Mouse (Mus musculus): ENCODE data around the gene Snx15. TPM values are rescaled to one million over a fixed set of nuclear protein-coding genes. Genes with fewer than 3 reads are reported as not detected.

Gene Snx15
- polyA plus RNA-seq, 1 experiment from 2014 or later = 72.8 TPM

GRCm38 (mm10) chr19:6069851-6070250 is 58.3 kb downstream of the Snx15 start:
- Histone ChIP-seq H3K27ac (ENCODE audit: low read depth, low read length) (no peak overlapping the region), H3K9ac (replicated peaks; ENCODE audit: low read depth, low read length) (no peak overlapping the region), H3K4me3 (ENCODE audit: low read depth, low read length) (no peak overlapping the region), H3K36me3 (ENCODE audit: control insufficient read depth, insufficient read depth, low read length) (peaks cover 18% of the 10 kb centered on the region), H3K4me1 (ENCODE audit: control insufficient read depth, insufficient read depth, low read length) (peaks cover 15% of the 10 kb centered on the region; the same call in 1 of the 2 replicates), H3K27me3 (ENCODE audit: control insufficient read depth, insufficient read depth, low read length) (no peaks in the 10 kb centered on the region), H3K9me3 (ENCODE audit: control insufficient read depth, low read length) (no peaks in the 10 kb centered on the region), H3K4me2 (ENCODE audit: low read depth, low read length) (no peak overlapping the region)
- 97% methylated on average over 10 of the region's 10 CpGs for WGBS
- ATAC-seq (ENCODE audit: low read depth) = no peak

Other genes with a start within 250 kb of the Snx15 start
- 11.4 and 12.8 TPM in 2 replicates for gene Tigd3, start 234.2 kb downstream of the Snx15 start, polyA plus RNA-seq (2014; fragmentation: Nextera tagmentation; extraction: Ambion mirVana)
- gene Dpf2, start 215.3 kb downstream of the Snx15 start, polyA plus RNA-seq (2014; fragmentation: Nextera tagmentation; extraction: Ambion mirVana) = 85.3 and 102 TPM in 2 replicates
- 16.7 and 17.4 TPM in 2 replicates for gene Cdc42ep2, start 203.5 kb downstream of the Snx15 start, polyA plus RNA-seq (2014; fragmentation: Nextera tagmentation; extraction: Ambion mirVana)
- 18.0 and 21.6 TPM in 2 replicates for gene Pola2, start 164.1 kb downstream of the Snx15 start, polyA plus RNA-seq (2014; fragmentation: Nextera tagmentation; extraction: Ambion mirVana)
- not detected in 2 replicates for gene Slc22a20, start 142.2 kb downstream of the Snx15 start, polyA plus RNA-seq (2014; fragmentation: Nextera tagmentation; extraction: Ambion mirVana)
- 3.4 and 7.0 TPM in 2 replicates for gene Capn1, start 112.4 kb downstream of the Snx15 start, polyA plus RNA-seq (2014; fragmentation: Nextera tagmentation; extraction: Ambion mirVana)
- 29.3 and 35.3 TPM in 2 replicates for gene Syvn1, start 81.7 kb downstream of the Snx15 start, polyA plus RNA-seq (2014; fragmentation: Nextera tagmentation; extraction: Ambion mirVana)
- gene Mrpl49, start 70.5 kb downstream of the Snx15 start, polyA plus RNA-seq (2014; fragmentation: Nextera tagmentation; extraction: Ambion mirVana) = 63.2 and 65.5 TPM in 2 replicates
- 538 and 563 TPM in 2 replicates for gene Fau, start 70.5 kb downstream of the Snx15 start, polyA plus RNA-seq (2014; fragmentation: Nextera tagmentation; extraction: Ambion mirVana)
- gene Znhit2, start 67.1 kb downstream of the Snx15 start, polyA plus RNA-seq (2014; fragmentation: Nextera tagmentation; extraction: Ambion mirVana) = 34.3 and 34.8 TPM in 2 replicates
- gene Tm7sf2, start 59.9 kb downstream of the Snx15 start, polyA plus RNA-seq (2014; fragmentation: Nextera tagmentation; extraction: Ambion mirVana) = 53.4 and 63.7 TPM in 2 replicates
- 72.9 and 73.2 TPM in 2 replicates for gene Vps51, start 51.1 kb downstream of the Snx15 start, polyA plus RNA-seq (2014; fragmentation: Nextera tagmentation; extraction: Ambion mirVana)
- 0.55 TPM in 1 of 2 replicates, not detected in the other for gene Tmem262, start 48.3 kb downstream of the Snx15 start, polyA plus RNA-seq (2014; fragmentation: Nextera tagmentation; extraction: Ambion mirVana)
- gene Gm28374, start 46.0 kb downstream of the Snx15 start, polyA plus RNA-seq (2014; fragmentation: Nextera tagmentation; extraction: Ambion mirVana) = 1.2 and 1.7 TPM in 2 replicates
- 74.0 and 85.6 TPM in 2 replicates for gene Zfpl1, start 43.3 kb downstream of the Snx15 start, polyA plus RNA-seq (2014; fragmentation: Nextera tagmentation; extraction: Ambion mirVana)
- gene Cdca5, start 43.3 kb downstream of the Snx15 start, polyA plus RNA-seq (2014; fragmentation: Nextera tagmentation; extraction: Ambion mirVana) = 3.0 and 3.5 TPM in 2 replicates
- gene AC131692.1, start 33.9 kb downstream of the Snx15 start, polyA plus RNA-seq (2014; fragmentation: Nextera tagmentation; extraction: Ambion mirVana) = not detected in 2 replicates
- gene Naaladl1, start 22.5 kb downstream of the Snx15 start, polyA plus RNA-seq (2014; fragmentation: Nextera tagmentation; extraction: Ambion mirVana) = 0.44 and 0.52 TPM in 2 replicates
- gene Sac3d1, start 9.7 kb downstream of the Snx15 start, polyA plus RNA-seq (2014; fragmentation: Nextera tagmentation; extraction: Ambion mirVana) = 52.1 and 53.1 TPM in 2 replicates
- not detected in 2 replicates for gene Batf2, start 12.7 kb upstream of the Snx15 start, polyA plus RNA-seq (2014; fragmentation: Nextera tagmentation; extraction: Ambion mirVana)
- gene Arl2, start 13.2 kb upstream of the Snx15 start, polyA plus RNA-seq (2014; fragmentation: Nextera tagmentation; extraction: Ambion mirVana) = 114 and 123 TPM in 2 replicates
- gene Majin, start 56.1 kb upstream of the Snx15 start, polyA plus RNA-seq (2014; fragmentation: Nextera tagmentation; extraction: Ambion mirVana) = 0.21 TPM in 1 of 2 replicates, not detected in the other
- not detected in 2 replicates for gene Gpha2, start 98.1 kb upstream of the Snx15 start, polyA plus RNA-seq (2014; fragmentation: Nextera tagmentation; extraction: Ambion mirVana)
- gene Ppp2r5b, start 107.6 kb upstream of the Snx15 start, polyA plus RNA-seq (2014; fragmentation: Nextera tagmentation; extraction: Ambion mirVana) = 150 and 154 TPM in 2 replicates
- gene Atg2a, start 113.4 kb upstream of the Snx15 start, polyA plus RNA-seq (2014; fragmentation: Nextera tagmentation; extraction: Ambion mirVana) = 16.0 and 16.1 TPM in 2 replicates
- 53.4 and 74.8 TPM in 2 replicates for gene Ehd1, start 148.4 kb upstream of the Snx15 start, polyA plus RNA-seq (2014; fragmentation: Nextera tagmentation; extraction: Ambion mirVana)
- 0.61 and 0.71 TPM in 2 replicates for gene Cdc42bpg, start 178.2 kb upstream of the Snx15 start, polyA plus RNA-seq (2014; fragmentation: Nextera tagmentation; extraction: Ambion mirVana)
- gene Men1, start 206.7 kb upstream of the Snx15 start, polyA plus RNA-seq (2014; fragmentation: Nextera tagmentation; extraction: Ambion mirVana) = 36.8 and 43.9 TPM in 2 replicates
- 13.3 and 15.8 TPM in 2 replicates for gene Map4k2, start 212.8 kb upstream of the Snx15 start, polyA plus RNA-seq (2014; fragmentation: Nextera tagmentation; extraction: Ambion mirVana)
- 91.7 and 112 TPM in 2 replicates for gene Sf1, start 235.4 kb upstream of the Snx15 start, polyA plus RNA-seq (2014; fragmentation: Nextera tagmentation; extraction: Ambion mirVana)